Comparison of ENCODE assay signal across 16 mouse cellular contexts in the genomic region with DNA sequence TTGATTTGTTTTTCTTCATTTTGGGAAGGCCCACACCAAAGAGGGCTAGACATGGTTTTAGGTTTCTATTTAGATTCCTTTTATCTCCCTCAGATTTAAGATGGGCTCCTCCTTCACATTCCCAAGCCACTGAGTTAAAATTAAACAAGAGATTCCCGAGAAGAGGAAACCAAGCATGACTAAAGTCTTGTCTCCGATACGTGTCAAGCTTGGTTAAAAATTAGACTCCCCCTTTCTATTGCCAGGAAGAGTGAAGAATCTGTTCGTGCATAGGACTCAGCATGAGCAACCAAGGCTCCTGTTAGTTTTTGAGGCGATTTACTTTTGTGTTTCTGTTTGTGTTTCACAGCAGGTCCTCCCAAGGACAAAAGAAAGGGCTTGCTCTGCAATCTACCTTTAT.
DNase-seq lines count a peak whose midpoint lies in the region.
"Had no signal": no experiment of that assay in that cellular context is flagged by ENCODE, and none has a peak within 500 bp of the region (broad histone marks: within the 10 kb centered on the region; RNA-seq: fewer than 3 reads in every experiment).

No protein-coding gene starts in this region.

- peak; percentile 26 for DNase-seq in embryo, embryonic 10.5 days (ENCODE audit: low spot score)
- DNase-seq in embryo, embryonic 11 days = no peak
- DNase-seq in kidney, adult 11 months = peak; percentile 4
- no peak for DNase-seq in kidney, postnatal 10 days
- peak; percentile 73 for DNase-seq in kidney, adult 9 months
- DNase-seq in mesoderm, embryonic 11.5 days (ENCODE audit: low read depth, low spot score) = peak; percentile 6
- no peak for DNase-seq in cerebellum, adult 11 months
- DNase-seq: adrenal gland, postnatal 25 days; cerebellum, postnatal 10 days; gastrocnemius, postnatal 14 days; heart, adult 18-20 months; heart, postnatal 14 days; layer of hippocampus, postnatal 36 days; liver, postnatal 0 days; lung, postnatal 10 days; thymus, postnatal 14 days had no signal

Comparison
In these comparisons a context has a peak if more than half of its experiments do, and no peak if none do; other contexts are left out.
1. DNase-seq: peak in embryo, embryonic 10.5 days (single experiment), kidney, adult 11 months (single experiment), kidney, adult 9 months (single experiment) and mesoderm, embryonic 11.5 days (single experiment); none in embryo, embryonic 11 days (single experiment), kidney, postnatal 10 days (single experiment) and cerebellum, adult 11 months (single experiment).